Mouse (Mus musculus) left cerebral cortex, adult 2 months (tissue): ENCODE results near the gene Hmcn1. TPM values are rescaled to one million over a fixed set of nuclear protein-coding genes. Genes with fewer than 3 reads are reported as not detected.

Source experiments
- DNase-seq, 2 experiments: peaks; one replicate each; pipeline ENCODE4 v3.0.0; 2021 to 2022; ENCODE audit warnings: low spot score in 2 of 2, mixed read lengths in 1 of 2; ENCODE audit errors: extremely low spot score in 1 of 2
- H3K27ac ChIP-seq: fragments of 200-600 bp; 2 replicates; pipeline ENCODE4 v1.8.1; 2022
- H3K4me3 ChIP-seq: fragments of 200-600 bp; 2 replicates; pipeline ENCODE4 v1.8.1; 2022
- CTCF ChIP-seq: fragments of 200-600 bp; IDR thresholded peaks from 2 replicates; pipeline ENCODE4 v1.8.1; 2022; ENCODE audit warnings: antibody characterized with exemption, mild to moderate bottlenecking, moderate library complexity
- intact Hi-C: fragments of 180-260 bp; cut with DNase I; formaldehyde crosslinking; loops from one replicate; pipeline ENCODE4 v1.15.1; 2025
- total RNA-seq, 2 experiments: library from RNA; stranded (reverse); gene quantifications; 2 replicates each; pipeline ENCODE4 v1.2.3; 2021

Hmcn1 gene
- total RNA-seq, 2 experiments from 2014 or later = 1.6 to 3.5 TPM

DNA sequence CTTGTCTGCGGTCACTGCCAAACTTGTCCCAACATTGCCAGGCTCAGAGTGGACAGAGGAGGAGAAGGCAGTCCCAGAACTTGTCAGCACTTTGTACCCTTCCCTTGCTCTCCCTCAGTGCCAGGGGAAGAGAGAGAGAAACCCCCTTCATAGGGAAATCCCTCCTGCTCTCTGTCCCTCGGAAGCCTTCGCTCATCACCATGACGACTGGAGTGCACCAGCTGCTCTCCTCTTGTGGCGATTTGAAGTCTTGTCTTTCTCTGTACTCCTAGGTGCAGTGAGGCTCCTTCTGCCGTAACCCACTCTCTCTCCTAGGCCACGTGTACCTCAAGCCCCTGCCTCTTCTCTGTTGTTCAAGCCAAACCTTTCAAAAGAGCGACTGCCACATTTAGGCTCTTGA, 409.5 kb downstream of the Hmcn1 start:
- intact Hi-C loops = no loop called here
- no peak for DNase-seq
- Histone ChIP-seq H3K27ac (no peak overlapping the region), H3K4me3 (no peak overlapping the region)
- TF ChIP-seq CTCF = no peak

DNA sequence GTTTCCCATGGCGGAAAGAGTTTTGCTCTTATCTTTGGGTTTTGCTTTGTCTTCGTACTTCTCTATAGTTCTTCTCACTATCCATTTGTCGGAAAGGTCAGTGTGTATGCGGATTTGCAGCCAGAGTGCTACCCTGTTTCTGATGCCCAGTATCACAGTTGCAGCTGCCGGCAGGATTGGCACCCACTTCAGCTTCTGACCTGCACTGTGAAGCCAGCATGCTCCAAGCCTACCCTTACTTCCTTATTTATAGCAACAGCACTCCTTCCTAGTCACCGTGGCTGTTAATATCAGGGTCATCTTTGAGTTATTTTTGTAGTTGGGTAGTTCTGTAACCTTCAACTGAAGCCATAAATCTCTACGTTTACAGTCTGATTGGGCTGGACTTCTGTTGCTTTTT, 412.7 kb downstream of the Hmcn1 start:
- no peak overlapping the region for H3K4me3 ChIP-seq
- TF ChIP-seq CTCF = no peak
- intact Hi-C loops = no loop called here
- DNase-seq = no peak
- H3K27ac ChIP-seq = no peak overlapping the region

DNA sequence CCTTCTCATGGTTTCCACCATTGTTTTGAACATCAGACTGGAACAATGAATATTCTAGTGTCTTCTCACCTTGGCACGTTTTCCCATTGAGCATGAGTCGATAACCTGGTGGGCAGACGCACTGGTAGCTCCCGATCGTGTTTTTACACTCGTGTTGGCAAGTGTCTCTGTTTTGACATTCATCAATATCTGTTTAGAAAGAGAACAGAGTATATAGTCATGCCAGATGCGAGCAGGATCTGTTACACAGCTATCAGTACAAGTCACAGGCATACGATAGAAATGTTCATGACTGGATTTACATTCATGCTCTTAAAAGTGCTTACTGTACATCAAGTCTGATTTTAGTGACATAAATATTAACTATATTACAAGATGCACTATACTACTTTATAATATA, 419.8 kb downstream of the Hmcn1 start:
- Histone ChIP-seq H3K27ac (no peak overlapping the region), H3K4me3 (no peak overlapping the region)
- no peak for TF ChIP-seq CTCF
- intact Hi-C loops = no loop called here
- no peak for DNase-seq

DNA sequence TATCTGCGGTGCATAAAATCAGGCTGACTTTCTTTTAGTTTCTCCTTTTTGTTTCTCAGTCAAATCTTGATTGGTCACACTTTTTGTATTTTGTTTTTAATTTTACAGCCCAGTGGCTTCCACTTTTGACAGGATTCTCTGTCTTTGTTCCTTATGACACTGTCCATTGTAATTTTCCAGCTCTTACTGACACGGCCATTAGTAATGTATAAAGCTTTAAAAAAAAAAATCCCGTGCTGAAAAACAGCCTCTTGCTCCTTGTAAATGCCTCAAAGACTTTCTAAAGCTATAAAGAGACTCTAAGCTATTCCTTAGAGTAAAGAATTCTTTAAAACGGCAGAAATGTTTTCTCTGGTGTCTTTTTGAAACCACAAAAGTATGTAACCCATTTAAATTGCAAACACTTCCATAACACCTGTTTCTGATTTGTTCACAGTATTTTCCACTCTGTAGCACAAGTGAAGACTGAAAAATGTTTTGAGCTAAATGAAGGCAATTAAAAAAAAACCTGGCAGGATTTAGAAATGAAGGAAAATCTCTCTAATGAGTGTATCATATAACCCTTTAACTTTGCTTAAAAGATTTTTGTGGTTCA, 422.6 kb downstream of the Hmcn1 start:
- intact Hi-C loops = no loop called here
- TF ChIP-seq CTCF = no peak
- H3K4me3 ChIP-seq = no peak overlapping the region
- no peak overlapping the region for H3K27ac ChIP-seq
- DNase-seq = no peak

DNA sequence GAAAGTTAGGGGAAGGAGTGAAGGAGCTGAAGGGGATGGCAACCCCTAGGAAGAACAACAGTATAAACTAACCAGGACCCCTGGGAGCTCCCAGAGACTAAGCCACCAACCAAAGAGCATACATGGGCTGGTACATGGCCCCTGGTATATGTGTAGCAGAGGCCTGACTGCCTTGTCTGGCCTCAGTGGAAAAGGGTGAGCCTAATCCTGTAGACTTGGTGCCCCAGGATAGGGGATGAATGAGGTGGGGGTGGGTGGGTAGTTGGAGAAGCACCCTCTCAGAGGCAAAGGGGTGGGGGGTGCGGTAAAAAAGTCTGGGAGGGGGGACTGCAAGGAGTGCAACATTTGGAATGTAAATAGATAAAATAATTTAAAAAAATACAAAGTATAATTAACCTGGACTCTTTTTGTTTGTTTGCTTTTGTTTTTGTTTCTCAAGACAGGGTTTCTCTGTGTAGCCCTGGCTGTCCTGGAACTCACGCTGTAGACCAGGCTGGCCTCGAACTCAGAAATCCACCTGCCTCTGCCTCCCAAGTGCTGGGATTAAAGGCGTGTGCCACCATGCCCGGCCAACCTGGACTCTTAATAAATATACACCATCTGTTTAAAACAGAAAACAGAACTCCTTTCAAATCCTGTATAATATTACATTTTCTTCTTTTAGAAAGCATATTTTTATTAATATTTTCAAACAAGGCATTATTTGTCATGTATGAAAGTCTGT, 423.3 kb downstream of the Hmcn1 start:
- intact Hi-C loops = no loop called here
- TF ChIP-seq CTCF = no peak
- no peak for DNase-seq
- Histone ChIP-seq H3K27ac (no peak overlapping the region), H3K4me3 (no peak overlapping the region)

DNA sequence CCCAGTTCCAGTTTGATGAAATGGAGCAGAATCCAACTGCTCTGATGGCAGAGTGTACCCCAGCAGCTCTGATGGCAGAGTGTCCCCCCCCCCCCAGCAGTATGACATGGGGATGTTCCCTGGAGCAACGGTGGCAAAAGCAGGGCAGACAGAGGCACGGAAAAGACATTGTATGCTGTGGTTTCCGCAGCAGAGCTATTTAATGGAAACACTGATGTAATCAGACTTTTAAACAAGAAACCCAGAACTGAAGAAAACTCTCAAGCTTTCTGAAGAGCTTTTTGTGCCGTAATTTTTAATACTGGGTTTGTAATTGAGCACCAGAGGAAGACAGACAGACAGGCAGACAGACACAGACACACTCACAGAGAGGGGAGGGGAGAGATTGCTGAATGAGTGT, 426.9 kb downstream of the Hmcn1 start:
- H3K4me3 ChIP-seq = no peak overlapping the region
- intact Hi-C loops = no loop called here
- DNase-seq = no peak
- no peak overlapping the region for H3K27ac ChIP-seq
- no peak for TF ChIP-seq CTCF

DNA sequence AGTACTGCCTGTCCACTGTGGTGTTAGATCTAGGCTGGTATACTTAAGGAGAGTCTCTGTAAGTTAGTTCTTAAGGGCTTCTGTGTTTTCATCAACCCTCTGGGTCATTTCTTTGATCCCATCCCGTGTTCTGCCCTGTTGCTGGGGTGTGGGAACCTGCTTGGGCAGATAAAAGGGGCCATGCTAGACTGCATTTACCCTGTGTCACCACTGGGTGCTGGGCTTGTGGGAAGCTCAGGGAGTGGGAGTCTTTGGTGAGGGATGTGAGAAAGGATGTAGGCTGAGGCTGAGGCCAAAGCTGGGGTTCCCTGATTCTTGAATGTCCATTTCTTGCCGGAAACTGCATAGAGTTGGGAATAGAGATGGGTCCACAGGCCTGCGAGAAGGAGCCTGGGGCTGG, 436.6 kb downstream of the Hmcn1 start:
- H3K27ac ChIP-seq = no peak overlapping the region
- TF ChIP-seq CTCF = no peak; the same call in 1 of the 2 replicates
- H3K4me3 ChIP-seq = no peak overlapping the region
- no peak for DNase-seq
- intact Hi-C loops = no loop called here

DNA sequence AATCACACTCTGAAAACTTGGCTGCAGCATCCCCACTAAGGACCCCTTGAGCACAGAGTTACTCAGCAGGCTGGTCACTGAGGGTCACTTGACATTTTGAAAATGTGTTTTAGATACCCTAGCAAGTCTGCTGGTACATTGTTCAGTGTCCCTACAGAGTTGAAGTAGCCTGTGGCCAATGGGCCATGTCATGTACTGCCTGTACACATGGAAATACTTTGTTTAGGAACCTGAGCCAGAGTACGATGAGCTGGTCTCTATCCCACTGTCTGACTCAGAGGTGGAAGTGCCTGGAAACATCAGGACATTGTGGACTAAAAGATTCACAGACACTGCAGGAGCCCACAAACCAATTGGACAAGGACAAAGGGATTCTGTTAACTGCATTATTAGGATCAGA, 441.8 kb downstream of the Hmcn1 start:
- DNase-seq = no peak
- intact Hi-C loops = no loop called here
- no peak for TF ChIP-seq CTCF

DNA sequence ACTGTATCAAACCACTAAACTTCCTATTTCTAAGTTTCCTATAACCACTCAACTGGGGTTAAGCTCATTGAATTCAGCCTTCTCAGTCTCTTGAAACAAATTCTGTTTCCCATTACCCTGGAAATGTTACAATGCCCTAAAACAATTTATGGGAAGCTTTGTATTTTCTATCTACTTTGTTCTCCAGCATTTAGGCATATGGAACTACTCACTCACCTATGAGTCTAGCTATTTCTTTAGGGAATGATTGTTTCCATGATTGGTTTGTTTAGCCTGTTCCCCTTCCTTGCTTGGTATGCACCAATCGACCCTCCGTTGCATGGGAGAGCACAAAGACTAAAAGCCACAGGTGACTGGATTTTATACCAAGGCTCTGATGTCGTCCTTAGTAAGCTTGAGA, 446.8 kb downstream of the Hmcn1 start:
- Histone ChIP-seq H3K27ac (no peak overlapping the region), H3K4me3 (no peak overlapping the region)
- intact Hi-C loops = no loop called here
- no peak for DNase-seq
- no peak for TF ChIP-seq CTCF

More for the DNA sequence above, 441.8 kb downstream of the Hmcn1 start:
- H3K4me3 ChIP-seq = no peak overlapping the region
- H3K27ac ChIP-seq = no peak overlapping the region

DNA sequence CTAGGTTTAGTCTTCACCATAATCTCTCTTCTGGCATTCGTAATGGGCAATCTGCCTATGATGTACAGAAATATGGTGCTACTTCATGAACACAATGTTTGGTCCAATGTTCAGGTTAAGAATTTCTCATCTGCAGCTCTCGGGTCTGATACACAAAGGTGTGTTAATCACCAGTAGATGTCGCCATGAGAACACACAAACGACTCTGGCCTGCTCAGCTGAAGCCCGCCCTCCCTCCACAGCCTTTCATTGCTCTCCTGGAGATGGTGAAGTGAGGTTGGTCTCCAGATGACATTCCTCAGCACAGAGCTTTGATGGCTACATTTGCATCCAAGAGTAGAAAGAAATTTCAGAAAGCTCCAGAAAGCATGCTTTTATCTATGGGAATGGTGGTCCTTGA, 453.0 kb downstream of the Hmcn1 start:
- DNase-seq = peak in 1 of 2 experiments; percentile 12
- no peak overlapping the region for H3K4me3 ChIP-seq
- no peak overlapping the region for H3K27ac ChIP-seq
- intact Hi-C loops = loop anchor here (1.0 kb wide), 3 partner anchors 51 to 469 kb away; no protein-coding TSS in a partner anchor
- TF ChIP-seq CTCF = peak; percentile 69

DNA sequence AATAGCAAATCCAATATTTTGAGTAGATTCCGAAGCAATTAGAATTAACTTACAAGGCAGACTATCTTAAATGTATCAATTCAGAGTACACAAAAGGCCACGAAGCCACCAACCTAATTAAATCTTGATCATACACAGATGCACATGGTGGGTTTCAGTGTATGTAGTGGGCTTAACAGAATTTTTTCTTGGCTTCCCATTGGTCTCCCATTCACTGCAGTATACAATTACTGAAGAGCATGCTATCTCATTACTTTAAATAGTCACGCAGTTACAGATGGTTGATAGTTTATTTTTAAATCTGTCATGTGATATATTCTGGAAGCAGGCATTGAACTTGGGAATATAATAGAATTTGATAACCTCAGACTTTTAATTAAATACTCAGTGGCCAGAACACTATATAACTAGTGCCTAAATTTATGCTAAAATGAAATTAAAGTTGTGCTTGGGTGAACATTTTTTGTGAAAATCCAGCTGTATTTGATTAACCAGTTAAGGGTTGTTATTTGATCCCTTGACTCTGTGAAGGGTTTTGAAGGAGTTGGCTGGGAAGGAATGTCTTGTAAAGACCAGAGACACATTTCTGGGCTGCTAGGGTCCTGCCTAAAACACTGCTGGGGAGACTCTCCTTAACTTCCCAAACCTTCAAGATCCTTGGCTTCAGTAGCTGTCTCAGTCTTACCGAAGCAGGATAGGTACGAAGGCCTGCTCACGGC, 455.7 kb downstream of the Hmcn1 start:
- intact Hi-C loops = no loop called here
- no peak overlapping the region for H3K27ac ChIP-seq
- no peak for TF ChIP-seq CTCF
- no peak for DNase-seq
- no peak overlapping the region for H3K4me3 ChIP-seq

DNA sequence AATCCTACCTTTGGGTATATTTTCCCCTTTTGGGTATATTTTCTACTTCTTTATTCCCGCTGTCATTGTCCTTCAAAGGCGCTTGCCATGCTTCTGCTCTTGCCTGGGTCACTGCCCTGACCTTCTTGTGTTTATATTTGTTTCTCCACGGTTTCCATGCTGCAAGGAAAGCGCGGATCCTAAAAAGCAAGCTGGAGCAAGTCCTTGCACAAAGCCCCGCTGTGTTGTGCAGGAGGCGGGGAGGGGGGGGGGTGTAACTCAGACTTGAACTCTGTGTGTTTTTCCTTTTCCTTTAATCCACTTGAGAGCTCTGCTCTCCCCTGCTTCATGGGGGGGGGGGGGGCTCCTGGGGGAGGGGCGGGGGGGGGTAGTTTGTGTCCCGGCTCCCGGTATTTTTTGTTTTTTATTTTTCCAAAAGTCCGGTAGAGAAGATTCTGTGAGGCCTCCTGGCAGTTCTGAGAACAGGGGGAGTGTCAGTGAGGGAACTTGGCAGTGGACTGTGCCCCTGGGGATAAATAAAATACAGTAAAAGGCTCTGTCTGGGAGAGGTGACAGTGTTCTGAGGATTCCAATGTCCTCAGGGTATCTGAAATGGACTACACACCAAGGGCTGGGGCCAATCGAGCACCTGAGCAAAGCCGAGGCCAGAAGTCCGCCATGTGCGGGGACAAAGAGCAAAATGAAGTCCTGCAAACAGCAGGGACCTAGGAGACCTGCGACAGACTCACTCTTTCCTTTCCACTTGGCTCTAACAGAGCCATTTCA, 457.3 kb downstream of the Hmcn1 start:
- TF ChIP-seq CTCF = no peak
- Histone ChIP-seq H3K27ac (no peak overlapping the region), H3K4me3 (no peak overlapping the region)
- intact Hi-C loops = no loop called here
- DNase-seq = no peak
